In the genomic region with DNA sequence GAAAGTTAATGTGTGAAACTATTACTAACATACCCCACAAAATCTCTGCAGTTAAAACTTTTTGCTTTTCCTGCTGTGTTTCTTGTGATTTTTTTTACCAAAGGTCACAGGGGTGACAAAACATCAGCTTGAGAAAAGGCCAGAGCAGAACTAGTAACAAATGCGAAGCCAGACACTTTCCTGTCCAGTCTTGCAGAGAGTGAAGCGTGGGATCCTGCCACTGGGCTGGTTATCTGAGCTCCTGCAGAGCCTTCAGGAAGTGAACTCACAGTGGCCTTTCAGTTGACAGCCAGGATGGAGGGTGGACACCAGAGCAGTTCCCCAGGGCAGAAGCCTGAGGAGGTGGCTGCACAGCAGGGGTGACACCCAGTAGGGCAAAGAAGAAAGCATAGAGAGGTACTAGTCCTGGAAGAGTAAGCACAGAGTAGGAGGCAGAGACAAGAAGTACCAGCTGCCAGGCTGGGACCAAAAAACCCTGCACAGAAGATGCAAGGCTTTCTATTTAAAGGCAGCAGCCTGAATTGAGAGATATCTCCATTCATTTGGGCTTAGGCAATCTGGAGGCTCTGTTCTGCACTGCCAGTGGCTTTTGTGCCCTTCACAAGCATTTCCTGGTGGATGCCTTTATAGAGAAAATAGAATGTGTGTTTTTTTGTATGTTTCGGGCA, we compare ENCODE assay signal across 9 mouse cellular contexts.
DNase-seq lines count a peak whose midpoint lies in the region; ATAC-seq and TF ChIP-seq lines count a peak whose summit lies in the region.
"Had no signal": no experiment of that assay in that cellular context is flagged by ENCODE, and none has a peak within 500 bp of the region (broad histone marks: within the 10 kb centered on the region; RNA-seq: fewer than 3 reads in every experiment).

No protein-coding gene starts in this region.

- H3K27ac ChIP-seq in lung, postnatal 0 days (ENCODE audit: low read length): no peak overlapping the region
- H3K27ac ChIP-seq in kidney, embryonic 16.5 days (ENCODE audit: low read length): peak overlapping the region; percentile 7; the same call in 1 of the 2 replicates
- H3K27ac ChIP-seq in liver, embryonic 16.5 days (ENCODE audit: low read length): no peak overlapping the region
- H3K27ac ChIP-seq: liver, embryonic 14.5 days had no signal

- no peak for TF ChIP-seq CTCF in lung, postnatal 0 days (IDR thresholded peaks at IDR 0.05)

- no peak overlapping the region for H3K4me3 ChIP-seq in lung, postnatal 0 days (ENCODE audit: low read depth, low read length)
- H3K4me3 ChIP-seq in kidney, embryonic 16.5 days (ENCODE audit: low read length): no peak overlapping the region
- no peak overlapping the region for H3K4me3 ChIP-seq in liver, embryonic 16.5 days (ENCODE audit: low read depth, low read length)

- no peak for TF ChIP-seq EP300 in lung, postnatal 0 days (IDR thresholded peaks at IDR 0.05)

- no peaks in the 10 kb centered on the region for H3K9me3 ChIP-seq in lung, postnatal 0 days (ENCODE audit: low read length)
- H3K9me3 ChIP-seq in kidney, embryonic 16.5 days (ENCODE audit: low read length): no peaks in the 10 kb centered on the region
- H3K9me3 ChIP-seq in liver, embryonic 16.5 days (replicated peaks; ENCODE audit: control insufficient read depth, low read length): no peaks in the 10 kb centered on the region

- peak; percentile 12 for DNase-seq in lung, postnatal 14 days
- no peak for DNase-seq in lung, postnatal 0 days (ENCODE audit: low spot score)
- peak; percentile 97 for DNase-seq in heart, adult 11 months
- DNase-seq in retina, embryonic 14.5 days (ENCODE audit: low spot score): no peak
- no peak for DNase-seq in cerebellum, postnatal 25 days

- ATAC-seq in lung, postnatal 0 days: no peak
- ATAC-seq in kidney, embryonic 16.5 days (ENCODE audit: low FRiP score, low TSS enrichment): 0 out of 2 replicates have a peak, but pooled peaks have one; percentile 63
- ATAC-seq in liver, embryonic 16.5 days (ENCODE audit: low read depth): peak; percentile 43; the same call in 1 of the 2 replicates
- ATAC-seq in CD4-positive, CD25-positive, alpha-beta regulatory T cell, adult 4 months: no peak

- no peaks in the 10 kb centered on the region for H3K36me3 ChIP-seq in lung, postnatal 0 days (ENCODE audit: insufficient read depth, low read length)
- H3K36me3 ChIP-seq in kidney, embryonic 16.5 days (ENCODE audit: insufficient read depth, low read length): no peaks in the 10 kb centered on the region
- no peaks in the 10 kb centered on the region for H3K36me3 ChIP-seq in liver, embryonic 16.5 days (ENCODE audit: control insufficient read depth, insufficient read depth)

- 58% methylated on average over 3 of the region's 3 CpGs for WGBS in lung, postnatal 0 days
- 38% methylated on average over 3 of the region's 3 CpGs for WGBS in kidney, embryonic 16.5 days
- 33% methylated on average over 3 of the region's 3 CpGs for WGBS in liver, embryonic 16.5 days (ENCODE audit: insufficient replicate concordance)

- H3K27me3 ChIP-seq in lung, postnatal 0 days (replicated peaks; ENCODE audit: insufficient read depth, low read length): no peaks in the 10 kb centered on the region
- no peaks in the 10 kb centered on the region for H3K27me3 ChIP-seq in kidney, embryonic 16.5 days (ENCODE audit: insufficient read depth, low read length)
- H3K27me3 ChIP-seq in liver, embryonic 16.5 days (ENCODE audit: control insufficient read depth, insufficient read depth, low read depth, low read length): no peaks in the 10 kb centered on the region

- H3K4me2 ChIP-seq in lung, postnatal 0 days (replicated peaks; ENCODE audit: low read depth, low read length): no peak overlapping the region
- no peak overlapping the region for H3K4me2 ChIP-seq in kidney, embryonic 16.5 days (replicated peaks; ENCODE audit: low read depth, low read length)
- H3K4me2 ChIP-seq in liver, embryonic 16.5 days (ENCODE audit: low read depth, low read length): no peak overlapping the region

- H3K9ac ChIP-seq in lung, postnatal 0 days (replicated peaks; ENCODE audit: low read depth): no peak overlapping the region
- H3K9ac ChIP-seq in kidney, embryonic 16.5 days (replicated peaks; ENCODE audit: low read length): no peak overlapping the region
- no peak overlapping the region for H3K9ac ChIP-seq in liver, embryonic 16.5 days (ENCODE audit: low read depth, low read length)
- H3K9ac ChIP-seq: liver, embryonic 14.5 days had no signal

- no peaks in the 10 kb centered on the region for H3K4me1 ChIP-seq in lung, postnatal 0 days (ENCODE audit: insufficient read depth, low read depth, low read length)
- peaks cover 5% of the 10 kb centered on the region; the same call in 1 of the 2 replicates for H3K4me1 ChIP-seq in kidney, embryonic 16.5 days (ENCODE audit: insufficient read depth, low read length)
- H3K4me1 ChIP-seq in liver, embryonic 16.5 days (ENCODE audit: control insufficient read depth, low read depth, low read length): no peaks in the 10 kb centered on the region

Comparison
In these comparisons a context has a peak if more than half of its experiments do, and no peak if none do; other contexts are left out.
1. DNase-seq: peak in lung, postnatal 14 days (single experiment) and heart, adult 11 months (single experiment); none in lung, postnatal 0 days (single experiment), retina, embryonic 14.5 days (single experiment) and cerebellum, postnatal 25 days (0 of 2).
2. ATAC-seq: peak in kidney, embryonic 16.5 days (single experiment) and liver, embryonic 16.5 days (single experiment); none in lung, postnatal 0 days (single experiment) and CD4-positive, CD25-positive, alpha-beta regulatory T cell, adult 4 months (single experiment).